Mouse (Mus musculus) liver (tissue): ENCODE measurements around the gene Wrnip1.
"Not testable (repeated sequence)": the region's sequence is repeated elsewhere in the genome, so short reads cannot be mapped to it uniquely, and the experiment has no call there.

Source experiments
- DNase-seq: peaks from one replicate; pipeline ENCODE4 v3.0.0-alpha.2; 2020; ENCODE audit warnings: mixed read lengths

The Wrnip1 gene

DNA sequence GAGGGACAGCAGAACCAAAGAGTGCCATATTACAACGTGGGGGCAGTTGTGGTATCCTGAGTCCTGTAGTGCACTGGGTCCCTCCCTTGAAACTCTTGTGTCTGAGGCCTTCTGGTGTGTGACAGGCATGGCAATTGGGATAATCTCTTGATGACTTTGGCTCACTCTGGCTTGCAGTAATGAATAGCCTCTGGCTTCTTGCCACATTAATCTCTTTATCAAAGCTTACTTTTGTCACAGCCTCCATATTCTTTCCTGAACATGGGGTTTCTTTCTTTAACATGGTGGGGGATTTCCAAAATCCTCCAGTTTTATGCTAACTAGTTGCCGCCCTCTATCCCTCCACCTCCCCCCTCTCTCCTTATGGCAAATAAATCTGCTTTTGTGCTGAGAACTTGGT, 51.2 kb downstream of the Wrnip1 start:
- DNase-seq, result no peak

DNA sequence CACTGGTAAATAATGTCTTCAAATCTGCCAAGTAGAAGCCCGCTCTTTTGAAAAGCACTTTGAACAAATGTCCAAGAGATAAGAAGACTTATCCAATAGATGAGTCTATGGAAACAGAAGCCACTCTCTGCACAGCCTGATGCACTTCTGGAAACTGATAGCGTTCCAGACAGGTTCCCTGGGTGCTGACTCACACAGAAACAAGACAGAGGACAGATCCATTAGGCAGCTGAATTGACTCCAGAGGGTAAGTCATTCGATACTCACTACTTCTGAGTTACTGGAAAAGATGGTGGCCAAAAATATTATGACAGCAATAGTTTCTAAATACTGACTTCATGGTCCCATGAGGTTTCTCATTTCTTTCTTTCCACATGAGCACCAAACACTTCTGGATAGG, 59.0 kb downstream of the Wrnip1 start:
- no peak for DNase-seq

- DNase-seq, result no peak
These were observed 61.6 kb downstream of the Wrnip1 start for GRCm38 (mm10) chr13:32863456-32863855.

- DNase-seq, result not testable (repeated sequence)
These were observed 62.7 kb downstream of the Wrnip1 start for GRCm38 (mm10) chr13:32864529-32864928.

DNA sequence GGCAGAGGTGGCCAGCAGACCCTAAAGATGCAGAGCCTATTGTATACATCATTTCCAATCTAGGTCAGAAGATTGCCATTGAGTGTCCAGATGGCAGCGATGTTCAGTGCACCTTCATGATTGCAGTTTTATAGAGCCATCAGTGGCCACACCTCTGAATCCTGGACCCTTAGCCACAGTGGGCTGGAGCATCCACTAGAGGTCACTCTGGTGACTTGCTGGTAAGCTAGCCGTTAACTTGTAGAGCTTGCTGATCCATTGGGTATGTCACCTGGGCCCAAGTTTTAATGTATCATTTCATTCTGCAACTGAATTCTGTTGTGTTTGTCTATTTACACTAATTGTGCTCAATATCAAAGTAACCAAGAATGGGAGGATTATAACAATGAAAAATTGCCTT, 63.8 kb downstream of the Wrnip1 start:
- DNase-seq, result no peak

DNA sequence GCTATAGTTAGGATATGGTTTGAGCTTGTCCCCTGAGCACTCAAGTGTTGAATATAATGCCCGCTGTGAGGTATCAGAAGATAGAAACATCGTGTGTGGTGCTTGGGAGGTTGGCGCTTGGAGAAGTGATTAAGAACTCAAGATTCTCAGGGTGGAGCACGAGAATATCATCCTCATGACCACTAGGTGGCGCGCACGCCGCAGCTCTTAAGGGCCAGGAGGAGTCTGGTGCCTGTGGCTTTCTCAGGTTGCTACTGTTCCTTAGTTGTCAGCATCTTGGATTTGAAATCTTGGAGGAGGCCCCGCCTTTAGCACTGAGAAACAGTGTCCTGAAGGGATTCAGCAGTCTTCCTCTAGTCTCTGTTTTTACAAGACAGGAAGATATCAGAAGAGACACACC, 64.6 kb downstream of the Wrnip1 start:
- peak; percentile 70 for DNase-seq

DNA sequence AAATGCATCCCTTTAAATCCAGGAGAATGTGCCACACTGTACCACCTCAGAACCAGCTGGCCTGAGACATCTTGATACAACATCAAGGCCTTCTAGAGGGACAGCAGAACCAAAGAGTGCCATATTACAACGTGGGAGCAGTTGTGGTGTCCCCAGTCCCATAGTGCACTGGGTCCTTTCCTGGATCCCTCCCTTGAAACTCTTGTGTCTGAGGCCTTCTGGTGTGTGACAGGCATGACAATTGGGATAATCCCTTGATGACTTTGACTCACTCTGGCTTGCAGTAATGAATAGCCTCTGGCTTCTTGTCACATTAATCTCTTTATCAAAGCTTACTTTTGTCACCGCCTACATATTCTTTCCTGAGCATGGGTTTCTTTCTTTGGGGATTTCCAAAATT, 65.2 kb downstream of the Wrnip1 start:
- no peak for DNase-seq

DNA sequence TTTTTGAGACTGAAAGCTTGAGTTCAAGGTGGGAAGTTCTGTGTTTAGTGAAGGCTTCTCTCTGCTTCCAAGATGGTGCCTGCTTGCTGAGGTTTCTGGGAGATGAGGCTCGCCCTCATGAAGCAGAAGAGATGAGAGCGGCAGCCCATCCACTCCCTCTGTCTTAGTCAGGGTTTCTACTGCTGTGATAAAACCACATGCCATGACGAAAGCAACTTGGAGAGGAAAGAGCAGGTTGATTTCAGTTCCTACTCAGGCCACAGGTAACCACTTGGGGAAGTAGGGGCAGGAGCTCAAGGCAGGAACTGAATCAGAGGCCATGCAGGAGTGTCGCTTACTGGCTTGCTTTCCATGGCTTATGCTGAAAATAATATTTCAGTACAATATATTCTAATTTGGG, 66.4 kb downstream of the Wrnip1 start:
- not testable (repeated sequence) for DNase-seq

GRCm38 (mm10) chr13:32868843-32869242, 67.0 kb downstream of the Wrnip1 start:
- no peak for DNase-seq
